Mouse (Mus musculus): Measurements from ENCODE around the gene Poc1b. TPM values are rescaled to one million over a fixed set of nuclear protein-coding genes. Genes with fewer than 3 reads are reported as not detected.

Gene Poc1b
- total RNA-seq, 1 experiment = 3.6 TPM

- TF ChIP-seq MAFK (IDR thresholded peaks at IDR 0.05; ENCODE audit: insufficient read depth, low read depth, low read length) (no peak), CHD2 (IDR thresholded peaks at IDR 0.05; ENCODE audit: low read depth, low read length) (no peak), ZNF384 (IDR thresholded peaks at IDR 0.05; ENCODE audit: low read depth, low read length) (no peak), HCFC1 (IDR thresholded peaks at IDR 0.05; ENCODE audit: borderline replicate concordance, insufficient read depth, low read length) (no peak), ZC3H11A (IDR thresholded peaks at IDR 0.05; ENCODE audit: borderline replicate concordance, low read depth, low read length) (no peak)
- no peak for DNase-seq (ENCODE audit: low read depth, low spot score)
- in situ Hi-C loops (cut with MboI; ENCODE audit: low sequenced_read_pairs in 2 of 2, unreplicated experiment in 2 of 2) = no loop called here
- Histone ChIP-seq H3K27ac (ENCODE audit: insufficient read depth, low read depth, low read length, poor library complexity, severe bottlenecking) (no peak overlapping the region), H3K9ac (ENCODE audit: insufficient read depth, low read depth, low read length, poor library complexity, severe bottlenecking) (no peak overlapping the region), H3K4me3 (ENCODE audit: insufficient read depth in 1 of 2, low read depth in 1 of 2, low read length in 2 of 2, poor library complexity in 1 of 2, severe bottlenecking in 1 of 2) (no peak overlapping the region), H3K4me1 (ENCODE audit: control insufficient read depth in 2 of 2, insufficient read depth in 2 of 2, low read length in 2 of 2, poor library complexity in 1 of 2) (no peaks in the 10 kb centered on the region), H3K36me3 (ENCODE audit: control insufficient read depth, insufficient read depth, low read length, poor library complexity, severe bottlenecking) (no peaks in the 10 kb centered on the region), H3K9me3 (ENCODE audit: control insufficient read depth, insufficient read depth, low read depth, low read length) (no peaks in the 10 kb centered on the region)
Measured at GRCm38 (mm10) chr10:99093364-99093763, 13.5 kb upstream of the Poc1b start.

DNA sequence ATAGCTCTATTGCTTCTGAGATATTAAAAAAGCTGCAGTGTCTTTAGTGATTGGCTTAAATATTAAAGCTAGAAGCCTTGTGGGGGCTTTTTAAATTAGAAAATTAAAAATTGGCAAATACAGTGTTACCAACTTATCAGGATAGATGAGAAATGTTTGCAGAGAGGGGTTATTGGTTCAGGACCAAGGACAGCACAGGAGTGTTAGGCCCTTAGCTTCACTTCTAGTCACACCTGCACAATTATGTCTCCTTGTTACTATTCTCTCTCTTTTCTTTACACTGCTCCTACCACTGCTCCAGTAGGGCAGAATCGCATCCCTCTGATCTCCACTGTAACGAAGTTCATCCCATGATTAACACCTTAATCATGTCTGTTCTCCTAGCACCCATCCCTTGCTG lies 11.7 kb upstream of the Poc1b start:
- no peak overlapping the region for H3K4me3 ChIP-seq (ENCODE audit: insufficient read depth in 1 of 2, low read depth in 1 of 2, low read length in 2 of 2, poor library complexity in 1 of 2, severe bottlenecking in 1 of 2)
- H3K4me1 ChIP-seq (ENCODE audit: control insufficient read depth in 2 of 2, insufficient read depth in 2 of 2, low read length in 2 of 2, poor library complexity in 1 of 2) = no peaks in the 10 kb centered on the region
- no peaks in the 10 kb centered on the region for H3K9me3 ChIP-seq (ENCODE audit: control insufficient read depth, insufficient read depth, low read depth, low read length)
- TF ChIP-seq ZC3H11A (IDR thresholded peaks at IDR 0.05; ENCODE audit: borderline replicate concordance, low read depth, low read length) = no peak
- TF ChIP-seq ZNF384 (IDR thresholded peaks at IDR 0.05; ENCODE audit: low read depth, low read length) = no peak
- TF ChIP-seq CHD2 (IDR thresholded peaks at IDR 0.05; ENCODE audit: low read depth, low read length) = no peak
- TF ChIP-seq HCFC1 (IDR thresholded peaks at IDR 0.05; ENCODE audit: borderline replicate concordance, insufficient read depth, low read length) = no peak
- TF ChIP-seq MAFK (IDR thresholded peaks at IDR 0.05; ENCODE audit: insufficient read depth, low read depth, low read length) = no peak
- in situ Hi-C loops (cut with MboI; ENCODE audit: low sequenced_read_pairs in 2 of 2, unreplicated experiment in 2 of 2) = no loop called here
- no peaks in the 10 kb centered on the region for H3K36me3 ChIP-seq (ENCODE audit: control insufficient read depth, insufficient read depth, low read length, poor library complexity, severe bottlenecking)
- no peak overlapping the region for H3K9ac ChIP-seq (ENCODE audit: insufficient read depth, low read depth, low read length, poor library complexity, severe bottlenecking)
- no peak overlapping the region for H3K27ac ChIP-seq (ENCODE audit: insufficient read depth, low read depth, low read length, poor library complexity, severe bottlenecking)
- DNase-seq (ENCODE audit: low read depth, low spot score) = no peak

- H3K4me3 ChIP-seq (ENCODE audit: insufficient read depth in 1 of 2, low read depth in 1 of 2, low read length in 2 of 2, poor library complexity in 1 of 2, severe bottlenecking in 1 of 2) = no peak overlapping the region
- in situ Hi-C loops (cut with MboI; ENCODE audit: low sequenced_read_pairs in 2 of 2, unreplicated experiment in 2 of 2) = no loop called here
- no peaks in the 10 kb centered on the region for H3K9me3 ChIP-seq (ENCODE audit: control insufficient read depth, insufficient read depth, low read depth, low read length)
- no peak for TF ChIP-seq CHD2 (IDR thresholded peaks at IDR 0.05; ENCODE audit: low read depth, low read length)
- no peak for TF ChIP-seq HCFC1 (IDR thresholded peaks at IDR 0.05; ENCODE audit: borderline replicate concordance, insufficient read depth, low read length)
- no peak for TF ChIP-seq ZC3H11A (IDR thresholded peaks at IDR 0.05; ENCODE audit: borderline replicate concordance, low read depth, low read length)
- no peak for TF ChIP-seq MAFK (IDR thresholded peaks at IDR 0.05; ENCODE audit: insufficient read depth, low read depth, low read length)
- TF ChIP-seq ZNF384 (IDR thresholded peaks at IDR 0.05; ENCODE audit: low read depth, low read length) = no peak
- H3K27ac ChIP-seq (ENCODE audit: insufficient read depth, low read depth, low read length, poor library complexity, severe bottlenecking) = no peak overlapping the region
- no peaks in the 10 kb centered on the region for H3K36me3 ChIP-seq (ENCODE audit: control insufficient read depth, insufficient read depth, low read length, poor library complexity, severe bottlenecking)
- DNase-seq (ENCODE audit: low read depth, low spot score) = no peak
- no peak overlapping the region for H3K9ac ChIP-seq (ENCODE audit: insufficient read depth, low read depth, low read length, poor library complexity, severe bottlenecking)
- H3K4me1 ChIP-seq (ENCODE audit: control insufficient read depth in 2 of 2, insufficient read depth in 2 of 2, low read length in 2 of 2, poor library complexity in 1 of 2) = no peaks in the 10 kb centered on the region
Measured at GRCm38 (mm10) chr10:99097374-99097773, 9.5 kb upstream of the Poc1b start.

- H3K27ac ChIP-seq (ENCODE audit: insufficient read depth, low read depth, low read length, poor library complexity, severe bottlenecking) = no peak overlapping the region
- H3K9ac ChIP-seq (ENCODE audit: insufficient read depth, low read depth, low read length, poor library complexity, severe bottlenecking) = no peak overlapping the region
- no peaks in the 10 kb centered on the region; a peak in 1 of 4 replicates for H3K4me1 ChIP-seq (ENCODE audit: control insufficient read depth in 2 of 2, insufficient read depth in 2 of 2, low read length in 2 of 2, poor library complexity in 1 of 2)
- no peak overlapping the region for H3K4me3 ChIP-seq (ENCODE audit: insufficient read depth in 1 of 2, low read depth in 1 of 2, low read length in 2 of 2, poor library complexity in 1 of 2, severe bottlenecking in 1 of 2)
- H3K36me3 ChIP-seq (ENCODE audit: control insufficient read depth, insufficient read depth, low read length, poor library complexity, severe bottlenecking) = peaks cover 6% of the 10 kb centered on the region; the same call in 1 of the 2 replicates
- no peaks in the 10 kb centered on the region for H3K9me3 ChIP-seq (ENCODE audit: control insufficient read depth, insufficient read depth, low read depth, low read length)
- in situ Hi-C loops (cut with MboI; ENCODE audit: low sequenced_read_pairs in 2 of 2, unreplicated experiment in 2 of 2) = no loop called here
- TF ChIP-seq ZC3H11A (IDR thresholded peaks at IDR 0.05; ENCODE audit: borderline replicate concordance, low read depth, low read length) (no peak), MAFK (IDR thresholded peaks at IDR 0.05; ENCODE audit: insufficient read depth, low read depth, low read length) (peak; percentile 96), HCFC1 (IDR thresholded peaks at IDR 0.05; ENCODE audit: borderline replicate concordance, insufficient read depth, low read length) (no peak), CHD2 (IDR thresholded peaks at IDR 0.05; ENCODE audit: low read depth, low read length) (no peak), ZNF384 (IDR thresholded peaks at IDR 0.05; ENCODE audit: low read depth, low read length) (no peak)
- no peak for DNase-seq (ENCODE audit: low read depth, low spot score)
Measured at GRCm38 (mm10) chr10:99105522-99105921, 1.3 kb upstream of the Poc1b start.

DNA sequence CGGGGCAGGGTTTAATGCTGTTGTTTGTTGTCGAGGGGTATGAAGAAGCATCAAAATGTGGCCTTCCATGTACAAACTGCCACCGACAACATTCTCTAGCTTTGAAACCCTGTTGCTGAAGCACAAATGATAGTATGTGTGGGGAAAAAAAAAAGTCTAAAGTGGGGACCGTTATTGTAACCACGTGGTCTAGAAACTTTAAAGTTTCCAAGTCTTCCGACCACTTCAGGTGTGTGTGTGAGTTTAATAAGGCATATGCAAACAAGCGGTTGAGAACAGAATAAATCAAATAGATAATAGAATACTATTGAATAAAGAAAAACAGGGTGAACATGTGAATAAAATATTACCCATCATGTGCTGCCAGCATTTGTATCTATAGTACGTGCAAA lies 529 bp upstream of the Poc1b start:
- Histone ChIP-seq H3K27ac (ENCODE audit: insufficient read depth, low read depth, low read length, poor library complexity, severe bottlenecking) (no peak overlapping the region), H3K9ac (ENCODE audit: insufficient read depth, low read depth, low read length, poor library complexity, severe bottlenecking) (no peak overlapping the region), H3K4me3 (ENCODE audit: insufficient read depth in 1 of 2, low read depth in 1 of 2, low read length in 2 of 2, poor library complexity in 1 of 2, severe bottlenecking in 1 of 2) (peak overlapping the region; percentile 88 to 99), H3K4me1 (ENCODE audit: control insufficient read depth in 2 of 2, insufficient read depth in 2 of 2, low read length in 2 of 2, poor library complexity in 1 of 2) (no peaks in the 10 kb centered on the region; a peak in 1 of 4 replicates), H3K9me3 (ENCODE audit: control insufficient read depth, insufficient read depth, low read depth, low read length) (no peaks in the 10 kb centered on the region), H3K36me3 (ENCODE audit: control insufficient read depth, insufficient read depth, low read length, poor library complexity, severe bottlenecking) (peaks cover 6% of the 10 kb centered on the region; the same call in 1 of the 2 replicates)
- in situ Hi-C loops (cut with MboI; ENCODE audit: low sequenced_read_pairs in 2 of 2, unreplicated experiment in 2 of 2) = no loop called here
- TF ChIP-seq ZC3H11A (IDR thresholded peaks at IDR 0.05; ENCODE audit: borderline replicate concordance, low read depth, low read length) (no peak), MAFK (IDR thresholded peaks at IDR 0.05; ENCODE audit: insufficient read depth, low read depth, low read length) (no peak), HCFC1 (IDR thresholded peaks at IDR 0.05; ENCODE audit: borderline replicate concordance, insufficient read depth, low read length) (no peak), CHD2 (IDR thresholded peaks at IDR 0.05; ENCODE audit: low read depth, low read length) (no peak), ZNF384 (IDR thresholded peaks at IDR 0.05; ENCODE audit: low read depth, low read length) (no peak)
- DNase-seq (ENCODE audit: low read depth, low spot score) = no peak
